Mouse (Mus musculus): ENCODE data around the gene Tmem215.

GRCm38 (mm10) chr4:40499812-40500591 is 28.0 kb downstream of the Tmem215 start:
- TF ChIP-seq CTCF (IDR thresholded peaks at IDR 0.05; ENCODE audit: low read depth) (no peak), EP300 (IDR thresholded peaks at IDR 0.05; ENCODE audit: low read depth) (no peak)
